Mouse (Mus musculus) midbrain, embryonic 13.5 days (tissue): Measurements from ENCODE around the gene Sema6c. TPM values are rescaled to one million over a fixed set of nuclear protein-coding genes. Genes with fewer than 3 reads are reported as not detected.

ENCODE experiments used
- ATAC-seq: fragments of 200-750 bp; cut with Nextera tagmentation; 2 replicates; pipeline ENCODE4 v1.8.0; 2017; ENCODE audit warnings: mild to moderate bottlenecking, moderate TSS enrichment, moderate library complexity
- H3K27ac ChIP-seq: fragments of 300-500 bp; sonication (generic); 2 replicates; pipeline ENCODE4 v1.5.1; 2015; ENCODE audit warnings: inconsistent platforms, mild to moderate bottlenecking, moderate library complexity
- H3K27me3 ChIP-seq: fragments of 300-500 bp; sonication (generic); 2 replicates; pipeline ENCODE4 v1.6.1; 2015; ENCODE audit warnings: mild to moderate bottlenecking, inconsistent platforms
- H3K36me3 ChIP-seq: fragments of 300-500 bp; sonication (generic); 2 replicates; pipeline ENCODE4 v1.6.1; 2015; ENCODE audit warnings: mild to moderate bottlenecking, inconsistent platforms
- H3K4me1 ChIP-seq: fragments of 300-500 bp; sonication (generic); replicated peaks from 2 replicates; pipeline ENCODE4 v1.6.1; 2015; ENCODE audit warnings: inconsistent platforms
- H3K4me2 ChIP-seq: fragments of 300-500 bp; sonication (generic); replicated peaks from 2 replicates; pipeline ENCODE4 v1.6.1; 2015; ENCODE audit warnings: moderate library complexity, mild to moderate bottlenecking, inconsistent platforms
- H3K4me3 ChIP-seq: fragments of 300-500 bp; sonication (generic); replicated peaks from 2 replicates; pipeline ENCODE4 v1.5.1; 2015; ENCODE audit warnings: mild to moderate bottlenecking, inconsistent platforms
- H3K9ac ChIP-seq: fragments of 300-500 bp; sonication (generic); replicated peaks from 2 replicates; pipeline ENCODE4 v1.6.1; 2015; ENCODE audit warnings: mild to moderate bottlenecking, inconsistent platforms
- H3K9me3 ChIP-seq: fragments of 300-500 bp; sonication (generic); 2 replicates; pipeline ENCODE4 v1.6.1; 2016; ENCODE audit warnings: mild to moderate bottlenecking, inconsistent platforms
- WGBS: fragments of 180-500 bp; shearing (Covaris S2); methylation state at CpG from one replicate; pipeline ENCODE4 v1.1.7; 2015; 5-methylcytosine and 5-hydroxymethylcytosine counted together
- polyA plus RNA-seq: library from polyadenylated mRNA; unstranded; fragments of >200 nt; fragmentation: Nextera tagmentation; extraction: Ambion mirVana; gene quantifications from 2 replicates; pipeline ENCODE4 v1.2.1, GENCODE M21; 2015

Gene Sema6c
- polyA plus RNA-seq, 1 experiment from 2014 or later: 37.6 TPM

GRCm38 (mm10) chr3:95173256-95173949 lies 13.1 kb downstream of the Sema6c start:
- Histone ChIP-seq H3K9me3 (no peaks in the 10 kb centered on the region), H3K4me3 (peak overlapping the region; percentile 20), H3K4me1 (peaks cover 21% of the 10 kb centered on the region), H3K27ac (no peak overlapping the region), H3K9ac (peak overlapping the region; percentile 52), H3K4me2 (peak overlapping the region; percentile 41), H3K27me3 (peaks cover 57% of the 10 kb centered on the region), H3K36me3 (peaks cover 52% of the 10 kb centered on the region)
- 5% methylated on average over 55 of the region's 58 CpGs for WGBS
- peak; percentile 41 for ATAC-seq

DNA sequence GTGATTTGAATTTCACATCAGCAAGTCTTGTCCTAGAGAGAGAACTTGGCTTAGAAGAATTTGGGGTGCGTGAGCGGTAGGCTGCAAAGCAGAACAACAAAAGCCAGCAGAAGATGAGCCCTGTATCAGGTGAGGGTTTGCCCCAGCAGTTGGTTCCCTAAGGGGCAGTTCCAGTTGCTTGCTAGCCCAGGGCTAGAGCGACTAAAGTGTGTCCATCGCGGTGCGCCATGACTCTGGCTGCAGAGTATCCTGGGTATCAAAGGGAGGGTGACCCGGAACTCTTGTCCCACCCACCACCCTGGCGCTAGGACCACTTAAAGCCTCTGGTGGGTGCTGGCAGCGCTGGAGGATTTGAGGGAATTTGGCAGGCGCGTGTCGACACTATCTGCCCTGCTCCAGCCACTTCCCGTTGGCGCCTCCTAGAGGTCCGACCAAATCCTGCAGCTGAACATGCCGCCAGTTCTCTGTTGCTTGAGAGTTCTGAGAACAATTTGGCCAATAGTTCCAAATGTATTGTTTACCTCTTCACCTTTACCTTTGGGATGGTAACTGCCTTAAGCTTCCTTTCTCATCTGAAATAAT lies 13.8 kb downstream of the Sema6c start:
- no peak overlapping the region for H3K4me3 ChIP-seq
- no peak overlapping the region for H3K27ac ChIP-seq
- H3K36me3 ChIP-seq: peaks cover 45% of the 10 kb centered on the region
- 4% methylated on average over 16 of the region's 16 CpGs for WGBS
- 0 out of 2 replicates have a peak overlapping the region, but pooled peaks have one; percentile 52 for H3K9ac ChIP-seq
- H3K27me3 ChIP-seq: peaks cover 50% of the 10 kb centered on the region
- peaks cover 21% of the 10 kb centered on the region for H3K4me1 ChIP-seq
- peak overlapping the region; percentile 41; the same call in 1 of the 2 replicates for H3K4me2 ChIP-seq
- H3K9me3 ChIP-seq: no peaks in the 10 kb centered on the region
- peak; percentile 62 for ATAC-seq

GRCm38 (mm10) chr3:95176500-95176899 lies 16.2 kb downstream of the Sema6c start:
- no peak overlapping the region for H3K9ac ChIP-seq
- peaks cover 21% of the 10 kb centered on the region for H3K4me1 ChIP-seq
- 49% methylated on average over 3 of the region's 3 CpGs for WGBS
- peaks cover 21% of the 10 kb centered on the region for H3K36me3 ChIP-seq
- no peak for ATAC-seq
- no peak overlapping the region for H3K4me2 ChIP-seq
- peaks cover 26% of the 10 kb centered on the region for H3K27me3 ChIP-seq
- H3K9me3 ChIP-seq: no peaks in the 10 kb centered on the region
- no peak overlapping the region for H3K27ac ChIP-seq
- no peak overlapping the region for H3K4me3 ChIP-seq

DNA sequence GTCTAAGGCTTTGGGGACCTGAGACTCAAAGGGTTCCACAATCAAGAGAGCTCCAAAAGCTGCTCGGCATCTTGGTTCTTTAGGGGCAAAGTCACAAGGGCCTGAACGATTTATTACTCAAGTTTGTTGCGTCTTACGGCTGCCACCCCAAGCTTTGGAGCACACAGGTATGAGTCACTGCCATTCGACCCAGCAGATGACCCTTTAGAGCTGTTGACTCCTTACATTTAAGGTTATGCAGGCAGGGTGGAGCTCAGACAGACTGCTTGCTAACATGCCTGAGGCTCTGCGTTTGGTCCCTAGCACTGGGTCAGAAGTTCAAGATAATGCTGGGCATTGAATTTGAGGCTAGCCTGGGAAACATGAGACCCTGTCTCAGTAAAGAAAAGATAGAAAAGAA lies 17.3 kb downstream of the Sema6c start:
- peaks cover 16% of the 10 kb centered on the region for H3K4me1 ChIP-seq
- peaks cover 16% of the 10 kb centered on the region for H3K27me3 ChIP-seq
- ATAC-seq: no peak
- no peak overlapping the region for H3K9ac ChIP-seq
- no peak overlapping the region for H3K4me2 ChIP-seq
- H3K9me3 ChIP-seq: no peaks in the 10 kb centered on the region
- H3K27ac ChIP-seq: no peak overlapping the region
- 81% methylated on average over 6 of the region's 6 CpGs for WGBS
- no peak overlapping the region for H3K4me3 ChIP-seq
- H3K36me3 ChIP-seq: peaks cover 11% of the 10 kb centered on the region

GRCm38 (mm10) chr3:95178948-95179347 lies 18.7 kb downstream of the Sema6c start:
- peaks cover 2% of the 10 kb centered on the region; the same call in 1 of the 2 replicates for H3K27me3 ChIP-seq
- H3K9ac ChIP-seq: no peak overlapping the region
- H3K4me1 ChIP-seq: peaks cover 3% of the 10 kb centered on the region
- WGBS: 85% methylated on average over 5 of the region's 5 CpGs
- H3K36me3 ChIP-seq: peaks cover 11% of the 10 kb centered on the region
- ATAC-seq: no peak
- H3K27ac ChIP-seq: no peak overlapping the region
- no peaks in the 10 kb centered on the region for H3K9me3 ChIP-seq
- no peak overlapping the region for H3K4me2 ChIP-seq
- no peak overlapping the region for H3K4me3 ChIP-seq

DNA sequence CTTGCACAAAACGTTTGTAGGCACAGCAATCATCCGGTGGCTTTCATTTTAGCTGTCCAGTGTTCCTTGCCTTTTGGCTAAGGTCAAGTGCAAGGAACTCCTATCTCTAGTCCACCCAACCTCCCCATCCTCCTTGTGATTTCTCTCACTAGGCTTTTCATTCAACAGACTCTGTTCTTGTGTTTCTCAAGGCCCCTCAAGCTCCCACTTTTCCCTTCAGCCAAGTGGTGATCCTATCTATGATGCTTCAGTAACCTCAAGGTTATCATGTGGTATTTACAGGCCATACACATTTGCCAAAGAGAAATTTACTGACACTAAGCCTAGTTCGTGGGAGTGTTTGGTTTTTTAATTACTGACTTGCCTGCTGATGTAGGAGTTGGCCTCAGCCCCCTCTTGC lies 19.6 kb downstream of the Sema6c start:
- Histone ChIP-seq H3K4me2 (no peak overlapping the region), H3K27me3 (no peaks in the 10 kb centered on the region), H3K9ac (no peak overlapping the region), H3K4me1 (no peaks in the 10 kb centered on the region), H3K4me3 (no peak overlapping the region), H3K9me3 (no peaks in the 10 kb centered on the region), H3K27ac (no peak overlapping the region), H3K36me3 (peaks cover 16% of the 10 kb centered on the region)
- no peak for ATAC-seq
- WGBS: 77% methylated on average over 3 of the region's 3 CpGs

DNA sequence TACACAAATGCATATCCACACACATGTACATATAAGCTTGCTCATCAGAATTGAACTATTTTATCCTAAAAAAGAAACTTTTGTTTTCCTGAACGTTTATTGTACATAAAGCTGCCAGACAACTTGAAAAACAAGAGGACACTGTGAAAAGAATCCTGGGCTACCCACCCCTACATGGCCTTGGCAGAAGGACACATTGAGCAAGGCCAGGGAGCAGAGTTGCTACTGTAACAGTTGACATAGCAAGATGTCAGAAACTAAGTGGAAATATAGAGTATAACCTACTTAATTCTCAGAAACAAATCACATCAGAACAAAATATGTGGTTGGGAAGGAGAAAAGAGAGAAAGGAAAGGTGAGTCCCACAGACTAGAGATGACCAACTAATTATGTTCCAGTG lies 21.6 kb downstream of the Sema6c start:
- no peaks in the 10 kb centered on the region for H3K9me3 ChIP-seq
- no peaks in the 10 kb centered on the region for H3K4me1 ChIP-seq
- H3K27me3 ChIP-seq: no peaks in the 10 kb centered on the region
- no peak overlapping the region for H3K27ac ChIP-seq
- 76% methylated on average over 1 of the region's 1 CpGs for WGBS
- no peak overlapping the region for H3K4me3 ChIP-seq
- H3K36me3 ChIP-seq: peaks cover 32% of the 10 kb centered on the region
- no peak overlapping the region for H3K4me2 ChIP-seq
- H3K9ac ChIP-seq: no peak overlapping the region
- ATAC-seq: no peak

DNA sequence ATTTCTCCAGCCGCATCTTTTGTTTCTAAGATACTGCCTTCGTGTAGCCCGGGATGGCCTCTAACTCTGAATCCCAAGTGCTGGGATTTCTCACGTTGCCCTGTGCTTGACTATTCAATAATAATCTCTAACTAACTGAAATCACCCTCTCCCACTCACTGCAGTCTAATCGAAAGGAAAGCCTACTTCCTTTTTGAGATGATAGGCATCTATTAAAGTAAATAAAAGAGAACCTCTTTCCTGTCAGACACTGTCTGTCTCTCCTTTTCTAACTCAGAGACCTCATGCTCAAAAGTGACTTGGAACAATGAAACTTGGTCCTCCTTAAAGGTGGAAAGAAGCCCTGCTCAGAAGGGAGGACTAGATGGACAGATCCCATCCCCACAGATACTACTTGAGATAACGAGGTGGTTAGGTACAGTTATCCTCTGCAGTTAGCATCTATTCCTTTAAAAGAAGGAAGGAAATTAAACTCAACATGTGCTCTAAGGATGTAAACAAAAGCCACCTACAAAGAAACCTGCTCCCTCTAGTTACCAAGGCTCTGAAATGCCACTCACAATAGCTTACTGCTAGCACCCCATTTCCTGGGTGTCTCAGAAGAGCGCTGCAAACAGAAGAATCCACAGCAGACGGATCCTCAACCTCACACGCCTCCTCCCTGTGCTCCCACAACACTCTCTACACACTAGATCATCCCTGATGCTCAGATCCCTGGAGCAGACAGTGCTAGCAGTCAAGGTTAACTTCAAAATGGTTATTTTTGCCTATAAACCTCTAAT lies 24.7 kb downstream of the Sema6c start:
- Histone ChIP-seq H3K36me3 (peaks cover 62% of the 10 kb centered on the region), H3K9me3 (no peaks in the 10 kb centered on the region), H3K27ac (no peak overlapping the region), H3K9ac (no peak overlapping the region), H3K27me3 (no peaks in the 10 kb centered on the region), H3K4me2 (no peak overlapping the region), H3K4me1 (no peaks in the 10 kb centered on the region), H3K4me3 (no peak overlapping the region)
- 91% methylated on average over 9 of the region's 9 CpGs for WGBS
- no peak for ATAC-seq

- H3K4me2 ChIP-seq: no peak overlapping the region
- H3K4me1 ChIP-seq: no peaks in the 10 kb centered on the region
- ATAC-seq: no peak
- no peaks in the 10 kb centered on the region for H3K9me3 ChIP-seq
- H3K9ac ChIP-seq: no peak overlapping the region
- no peak overlapping the region for H3K4me3 ChIP-seq
- H3K27me3 ChIP-seq: no peaks in the 10 kb centered on the region
- H3K36me3 ChIP-seq: peaks cover 67% of the 10 kb centered on the region
- 91% methylated on average over 2 of the region's 2 CpGs for WGBS
- no peak overlapping the region for H3K27ac ChIP-seq
Observed at GRCm38 (mm10) chr3:95186100-95186499, 25.8 kb downstream of the Sema6c start.

- H3K4me1 ChIP-seq: no peaks in the 10 kb centered on the region
- H3K9me3 ChIP-seq: no peaks in the 10 kb centered on the region
- H3K4me3 ChIP-seq: no peak overlapping the region
- no peak overlapping the region for H3K27ac ChIP-seq
- WGBS: 91% methylated on average over 6 of the region's 6 CpGs
- no peaks in the 10 kb centered on the region for H3K27me3 ChIP-seq
- no peak overlapping the region for H3K4me2 ChIP-seq
- H3K9ac ChIP-seq: no peak overlapping the region
- peaks cover 69% of the 10 kb centered on the region for H3K36me3 ChIP-seq
- no peak for ATAC-seq
Observed at GRCm38 (mm10) chr3:95186888-95187287, 26.6 kb downstream of the Sema6c start.

- H3K36me3 ChIP-seq: peaks cover 59% of the 10 kb centered on the region
- WGBS: 87% methylated on average over 6 of the region's 6 CpGs
Observed at GRCm38 (mm10) chr3:95194721-95195135, 34.5 kb downstream of the Sema6c start.

DNA sequence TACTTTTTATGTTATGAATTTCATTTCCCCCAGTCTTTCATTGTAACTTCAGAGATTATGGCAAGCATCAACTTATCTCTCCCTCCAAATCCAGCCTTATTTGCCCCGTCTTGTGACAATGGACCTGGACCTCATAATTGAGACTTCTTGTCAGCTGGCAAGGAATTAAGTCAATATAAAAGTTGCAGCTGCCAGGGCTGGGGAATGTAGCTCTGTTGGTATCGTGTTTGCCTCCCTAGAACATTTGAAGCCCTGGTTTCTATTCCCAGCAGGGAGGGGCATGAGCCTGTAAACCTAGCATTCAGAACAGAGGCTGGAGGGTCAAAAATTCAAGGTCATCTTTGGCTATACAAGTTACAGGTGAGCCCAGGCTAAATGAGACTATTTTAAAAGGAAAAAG lies 35.5 kb downstream of the Sema6c start:
- no peak for ATAC-seq
- WGBS: 84% methylated on average over 2 of the region's 2 CpGs
- H3K36me3 ChIP-seq: peaks cover 57% of the 10 kb centered on the region

More at GRCm38 (mm10) chr3:95194721-95195135, 34.5 kb downstream of the Sema6c start:
- ATAC-seq: no peak
- H3K27me3 ChIP-seq: no peaks in the 10 kb centered on the region
- H3K4me2 ChIP-seq: no peak overlapping the region
- no peak overlapping the region for H3K27ac ChIP-seq
- no peak overlapping the region for H3K9ac ChIP-seq
- no peak overlapping the region for H3K4me3 ChIP-seq
- H3K9me3 ChIP-seq: no peaks in the 10 kb centered on the region
- H3K4me1 ChIP-seq: no peaks in the 10 kb centered on the region

More for the DNA sequence above, 35.5 kb downstream of the Sema6c start:
- H3K27ac ChIP-seq: no peak overlapping the region
- no peaks in the 10 kb centered on the region for H3K4me1 ChIP-seq
- H3K9me3 ChIP-seq: no peaks in the 10 kb centered on the region
- H3K4me2 ChIP-seq: no peak overlapping the region
- no peak overlapping the region for H3K9ac ChIP-seq
- H3K4me3 ChIP-seq: no peak overlapping the region
- no peaks in the 10 kb centered on the region for H3K27me3 ChIP-seq
